Mouse (Mus musculus): ENCODE measurements around the gene Slc6a17. TPM values are rescaled to one million over a fixed set of nuclear protein-coding genes. Genes with fewer than 3 reads are reported as not detected.

The Slc6a17 gene
- polyA plus RNA-seq, 1 experiment: not detected

- H3K4me1 ChIP-seq (ENCODE audit: control insufficient read depth, insufficient read depth, insufficient read length, low read length): no peaks in the 10 kb centered on the region
- no peak overlapping the region for H3K4me3 ChIP-seq (ENCODE audit: insufficient read depth, low read depth, low read length)
- no peak overlapping the region for H3K27ac ChIP-seq (replicated peaks; ENCODE audit: low read depth, low read length)
These were observed 12.1 kb downstream of the Slc6a17 start for GRCm38 (mm10) chr3:107505464-107506367.

GRCm38 (mm10) chr3:107504542-107504941, 13.3 kb downstream of the Slc6a17 start:
- no peak overlapping the region for H3K4me3 ChIP-seq (ENCODE audit: insufficient read depth, low read depth, low read length)

GRCm38 (mm10) chr3:107503716-107504115, 14.1 kb downstream of the Slc6a17 start:
- Histone ChIP-seq H3K4me1 (ENCODE audit: control insufficient read depth, insufficient read depth, insufficient read length, low read length) (no peaks in the 10 kb centered on the region), H3K4me3 (ENCODE audit: insufficient read depth, low read depth, low read length) (no peak overlapping the region), H3K27ac (replicated peaks; ENCODE audit: low read depth, low read length) (no peak overlapping the region)

More at GRCm38 (mm10) chr3:107504542-107504941, 13.3 kb downstream of the Slc6a17 start:
- no peaks in the 10 kb centered on the region for H3K4me1 ChIP-seq (ENCODE audit: control insufficient read depth, insufficient read depth, insufficient read length, low read length)
- H3K27ac ChIP-seq (replicated peaks; ENCODE audit: low read depth, low read length): no peak overlapping the region

GRCm38 (mm10) chr3:107501702-107502151, 16.1 kb downstream of the Slc6a17 start:
- Histone ChIP-seq H3K27ac (replicated peaks; ENCODE audit: low read depth, low read length) (no peak overlapping the region), H3K4me3 (ENCODE audit: insufficient read depth, low read depth, low read length) (no peak overlapping the region), H3K4me1 (ENCODE audit: control insufficient read depth, insufficient read depth, insufficient read length, low read length) (no peaks in the 10 kb centered on the region)

- Histone ChIP-seq H3K4me3 (ENCODE audit: insufficient read depth, low read depth, low read length) (no peak overlapping the region), H3K27ac (replicated peaks; ENCODE audit: low read depth, low read length) (no peak overlapping the region), H3K4me1 (ENCODE audit: control insufficient read depth, insufficient read depth, insufficient read length, low read length) (no peaks in the 10 kb centered on the region)
These were observed 17.5 kb downstream of the Slc6a17 start for GRCm38 (mm10) chr3:107500301-107500700.

- Histone ChIP-seq H3K4me1 (ENCODE audit: control insufficient read depth, insufficient read depth, insufficient read length, low read length) (no peaks in the 10 kb centered on the region), H3K27ac (replicated peaks; ENCODE audit: low read depth, low read length) (no peak overlapping the region), H3K4me3 (ENCODE audit: insufficient read depth, low read depth, low read length) (no peak overlapping the region)
These were observed 21.6 kb downstream of the Slc6a17 start for GRCm38 (mm10) chr3:107496086-107496850.

- no peaks in the 10 kb centered on the region for H3K4me1 ChIP-seq (ENCODE audit: control insufficient read depth, insufficient read depth, insufficient read length, low read length)
- H3K4me3 ChIP-seq (ENCODE audit: insufficient read depth, low read depth, low read length): no peak overlapping the region
- no peak overlapping the region for H3K27ac ChIP-seq (replicated peaks; ENCODE audit: low read depth, low read length)
These were observed 22.3 kb downstream of the Slc6a17 start for GRCm38 (mm10) chr3:107495524-107495923.

GRCm38 (mm10) chr3:107491459-107491858, 26.4 kb downstream of the Slc6a17 start:
- no peak overlapping the region for H3K4me3 ChIP-seq (ENCODE audit: insufficient read depth, low read depth, low read length)
- H3K27ac ChIP-seq (replicated peaks; ENCODE audit: low read depth, low read length): no peak overlapping the region
- no peaks in the 10 kb centered on the region for H3K4me1 ChIP-seq (ENCODE audit: control insufficient read depth, insufficient read depth, insufficient read length, low read length)

- Histone ChIP-seq H3K27ac (replicated peaks; ENCODE audit: low read depth, low read length) (no peak overlapping the region), H3K4me3 (ENCODE audit: insufficient read depth, low read depth, low read length) (no peak overlapping the region), H3K4me1 (ENCODE audit: control insufficient read depth, insufficient read depth, insufficient read length, low read length) (no peaks in the 10 kb centered on the region)
These were observed 29.2 kb downstream of the Slc6a17 start for GRCm38 (mm10) chr3:107488637-107489036.

- no peak overlapping the region for H3K27ac ChIP-seq (replicated peaks; ENCODE audit: low read depth, low read length)
- no peaks in the 10 kb centered on the region for H3K4me1 ChIP-seq (ENCODE audit: control insufficient read depth, insufficient read depth, insufficient read length, low read length)
- H3K4me3 ChIP-seq (ENCODE audit: insufficient read depth, low read depth, low read length): no peak overlapping the region
These were observed 34.5 kb downstream of the Slc6a17 start for GRCm38 (mm10) chr3:107483290-107483689.

- no peaks in the 10 kb centered on the region for H3K4me1 ChIP-seq (ENCODE audit: control insufficient read depth, insufficient read depth, insufficient read length, low read length)
- no peak overlapping the region for H3K4me3 ChIP-seq (ENCODE audit: insufficient read depth, low read depth, low read length)
- no peak overlapping the region for H3K27ac ChIP-seq (replicated peaks; ENCODE audit: low read depth, low read length)
These were observed 37.2 kb downstream of the Slc6a17 start for GRCm38 (mm10) chr3:107480660-107481059.

- H3K4me3 ChIP-seq (ENCODE audit: insufficient read depth, low read depth, low read length): no peak overlapping the region
- no peaks in the 10 kb centered on the region for H3K4me1 ChIP-seq (ENCODE audit: control insufficient read depth, insufficient read depth, insufficient read length, low read length)
- no peak overlapping the region for H3K27ac ChIP-seq (replicated peaks; ENCODE audit: low read depth, low read length)
These were observed 45.6 kb downstream of the Slc6a17 start for GRCm38 (mm10) chr3:107472198-107472597.

GRCm38 (mm10) chr3:107469059-107469458, 48.8 kb downstream of the Slc6a17 start:
- Histone ChIP-seq H3K4me1 (ENCODE audit: control insufficient read depth, insufficient read depth, insufficient read length, low read length) (no peaks in the 10 kb centered on the region), H3K4me3 (ENCODE audit: insufficient read depth, low read depth, low read length) (no peak overlapping the region), H3K27ac (replicated peaks; ENCODE audit: low read depth, low read length) (no peak overlapping the region)

- Histone ChIP-seq H3K4me1 (ENCODE audit: control insufficient read depth, insufficient read depth, insufficient read length, low read length) (no peaks in the 10 kb centered on the region), H3K27ac (replicated peaks; ENCODE audit: low read depth, low read length) (no peak overlapping the region), H3K4me3 (ENCODE audit: insufficient read depth, low read depth, low read length) (no peak overlapping the region)
These were observed 49.7 kb downstream of the Slc6a17 start for GRCm38 (mm10) chr3:107468106-107468505.

- no peak overlapping the region for H3K27ac ChIP-seq (replicated peaks; ENCODE audit: low read depth, low read length)
- no peak overlapping the region for H3K4me3 ChIP-seq (ENCODE audit: insufficient read depth, low read depth, low read length)
- H3K4me1 ChIP-seq (ENCODE audit: control insufficient read depth, insufficient read depth, insufficient read length, low read length): no peaks in the 10 kb centered on the region
These were observed 51.2 kb downstream of the Slc6a17 start for GRCm38 (mm10) chr3:107466577-107466976.

All from brown adipose tissue, adult 24 weeks (tissue).